Mouse (Mus musculus): ENCODE measurements at regions not wholly inside any gene's neighbourhood (a gene's known extent, or its start where the extent isn't known, plus 50 kb on each side); places are given as distances from the start of the nearest gene placed in this dataset.

GRCm38 (mm10) chr8:126707300-126707902 lies 113.6 kb upstream of the Irf2bp2 start:
- no peak for DNase-seq

GRCm38 (mm10) chr8:126706247-126706646 lies 112.5 kb upstream of the Irf2bp2 start:
- no peak for DNase-seq

GRCm38 (mm10) chr8:126705391-126705790 lies 111.6 kb upstream of the Irf2bp2 start:
- no peak for DNase-seq

- DNase-seq: no peak
Measured at GRCm38 (mm10) chr8:126704706-126705105, 110.9 kb upstream of the Irf2bp2 start.

- DNase-seq: no peak
Measured at GRCm38 (mm10) chr8:126703546-126703945, 109.8 kb upstream of the Irf2bp2 start.

- DNase-seq: no peak
Measured at GRCm38 (mm10) chr8:126702294-126702693, 108.5 kb upstream of the Irf2bp2 start.

GRCm38 (mm10) chr8:126699389-126699775 lies 105.6 kb upstream of the Irf2bp2 start:
- no peak for DNase-seq

GRCm38 (mm10) chr8:126698601-126699388 lies 105.0 kb upstream of the Irf2bp2 start:
- peak; percentile 37 to 40 for DNase-seq

- peak; percentile 60 to 63 for DNase-seq
Measured at GRCm38 (mm10) chr8:126696346-126697010, 102.7 kb upstream of the Irf2bp2 start.

GRCm38 (mm10) chr8:126694370-126694769 lies 100.6 kb upstream of the Irf2bp2 start:
- DNase-seq: peak in 1 of 2 experiments; percentile 34

GRCm38 (mm10) chr8:126693642-126694041 lies 99.9 kb upstream of the Irf2bp2 start:
- DNase-seq: no peak

GRCm38 (mm10) chr8:126692711-126693110 lies 98.9 kb upstream of the Irf2bp2 start:
- DNase-seq: no peak

GRCm38 (mm10) chr8:126692263-126692662 lies 98.5 kb upstream of the Irf2bp2 start:
- peak; percentile 43 to 53 for DNase-seq

GRCm38 (mm10) chr8:126688450-126688849 lies 94.7 kb upstream of the Irf2bp2 start:
- DNase-seq: no peak

- DNase-seq: no peak
Measured at GRCm38 (mm10) chr8:126688014-126688413, 94.2 kb upstream of the Irf2bp2 start.

- DNase-seq: no peak
Measured at GRCm38 (mm10) chr8:126686827-126687226, 93.0 kb upstream of the Irf2bp2 start.

- no peak for DNase-seq
Measured at GRCm38 (mm10) chr8:126685365-126685764, 91.6 kb upstream of the Irf2bp2 start.

GRCm38 (mm10) chr8:126683950-126684349 lies 90.2 kb upstream of the Irf2bp2 start:
- DNase-seq: peak; percentile 60 to 62

GRCm38 (mm10) chr8:126683555-126683947 lies 89.8 kb upstream of the Irf2bp2 start:
- no peak for DNase-seq

GRCm38 (mm10) chr8:126682817-126683554 lies 89.2 kb upstream of the Irf2bp2 start:
- peak; percentile 65 to 72 for DNase-seq

GRCm38 (mm10) chr8:126681948-126682651 lies 88.3 kb upstream of the Irf2bp2 start:
- peak in 1 of 2 experiments; percentile 29 for DNase-seq

GRCm38 (mm10) chr8:126678004-126678751 lies 84.4 kb upstream of the Irf2bp2 start:
- DNase-seq: peak in 1 of 2 experiments; percentile 28
